Mouse (Mus musculus) left cerebral cortex, postnatal 25 days (tissue): ENCODE measurements at regions not wholly inside any gene's neighbourhood (a gene's known extent, or its start where the extent isn't known, plus 50 kb on each side); places are given as distances from the start of the nearest gene placed in this dataset.
"Not testable (repeated sequence)": the region's sequence is repeated elsewhere in the genome, so short reads cannot be mapped to it uniquely, and the experiment has no call there.

Experiments
- DNase-seq, 2 experiments: peaks; one replicate each; pipeline ENCODE4 v3.0.0; 2022; ENCODE audit warnings: low spot score in 2 of 2, mixed read lengths in 1 of 2
- intact Hi-C: fragments of 180-260 bp; cut with DNase I; formaldehyde crosslinking; loops from one replicate; pipeline ENCODE4 v1.15.1; 2025

DNA sequence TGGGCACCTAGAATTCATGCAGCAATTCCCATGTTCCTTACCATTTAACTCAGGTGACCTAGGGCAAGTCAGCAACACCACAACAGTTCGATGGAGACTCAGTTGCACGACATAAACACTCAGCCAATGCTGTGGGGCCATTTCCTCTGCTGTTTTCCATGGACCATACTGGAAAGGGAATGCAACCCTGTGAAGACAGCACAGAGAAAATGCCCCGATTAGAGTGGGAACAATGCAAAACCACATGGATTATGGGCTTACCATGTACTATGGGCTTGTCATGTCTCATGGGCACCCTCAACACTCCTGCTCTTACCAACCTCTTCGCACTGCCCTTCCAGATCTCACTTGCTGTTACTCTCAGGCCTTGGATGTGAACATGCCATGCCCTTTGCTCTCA is 207.6 kb downstream of the Snurf start:
- intact Hi-C loops, DNase-seq: not testable (repeated sequence)

- intact Hi-C loops = not testable (repeated sequence)
- DNase-seq = peak in 1 of 2 experiments; percentile 1
Measured at GRCm38 (mm10) chr7:59769749-59770148, 235.1 kb downstream of the Snurf start.

GRCm38 (mm10) chr7:59768641-59769040 is 236.2 kb downstream of the Snurf start:
- DNase-seq = peak; percentile 5 to 6
- intact Hi-C loops = not testable (repeated sequence)

DNA sequence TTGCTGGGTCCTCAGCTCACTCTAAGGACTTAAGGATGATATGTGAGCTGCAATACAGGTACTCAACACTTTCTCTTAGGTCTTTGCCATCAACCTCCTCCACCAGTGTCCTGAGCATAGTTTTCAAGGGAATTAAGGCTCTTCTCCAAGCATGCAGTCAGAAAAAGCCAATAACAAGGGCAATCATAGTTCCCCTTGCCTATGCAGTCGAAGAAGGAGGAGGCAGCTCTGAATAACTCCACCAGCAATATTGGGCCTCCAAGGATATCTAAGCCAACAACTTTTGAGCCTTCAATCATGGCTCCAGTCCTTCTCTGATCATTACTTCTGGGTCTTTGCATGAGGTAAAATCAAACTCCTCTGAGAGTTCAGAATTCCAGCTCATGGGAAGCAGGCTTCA is 237.5 kb downstream of the Snurf start:
- peak; percentile 1 for DNase-seq
- intact Hi-C loops = not testable (repeated sequence)
